In genomic region chr16:32202681-32203080, GRCm38 (mm10) we compare ENCODE assay signal across 8 mouse cellular contexts. TPM values are rescaled to one million over a fixed set of nuclear protein-coding genes. Genes with fewer than 3 reads are reported as not detected.
DNase-seq lines count a peak whose midpoint lies in the region; ATAC-seq lines count a peak whose summit lies in the region.

No protein-coding gene starts in this region.

- no peaks in the 10 kb centered on the region for H3K36me3 ChIP-seq in forebrain, embryonic 11.5 days (ENCODE audit: control insufficient read depth, insufficient read depth, low read length)
- H3K36me3 ChIP-seq in forebrain, embryonic 13.5 days (ENCODE audit: poor library complexity, severe bottlenecking), result no peaks in the 10 kb centered on the region
- H3K36me3 ChIP-seq in embryonic facial prominence, embryonic 14.5 days (ENCODE audit: control insufficient read depth, insufficient read depth, low read length), result no peaks in the 10 kb centered on the region
- H3K36me3 ChIP-seq in midbrain, embryonic 13.5 days, result no peaks in the 10 kb centered on the region

- no peak overlapping the region for H3K9ac ChIP-seq in forebrain, embryonic 11.5 days (ENCODE audit: low read length)
- no peak overlapping the region for H3K9ac ChIP-seq in forebrain, embryonic 13.5 days
- no peak overlapping the region for H3K9ac ChIP-seq in embryonic facial prominence, embryonic 14.5 days (ENCODE audit: low read depth, low read length)
- H3K9ac ChIP-seq in midbrain, embryonic 13.5 days (replicated peaks), result no peak overlapping the region

- no peaks in the 10 kb centered on the region for H3K9me3 ChIP-seq in forebrain, embryonic 11.5 days (ENCODE audit: control insufficient read depth, low read length)
- no peaks in the 10 kb centered on the region for H3K9me3 ChIP-seq in forebrain, embryonic 13.5 days (replicated peaks)
- H3K9me3 ChIP-seq in embryonic facial prominence, embryonic 14.5 days (ENCODE audit: control insufficient read depth, low read length), result no peaks in the 10 kb centered on the region
- no peaks in the 10 kb centered on the region for H3K9me3 ChIP-seq in midbrain, embryonic 13.5 days

- 84% methylated on average over 6 of the region's 6 CpGs for WGBS in forebrain, embryonic 11.5 days
- 84% methylated on average over 6 of the region's 6 CpGs for WGBS in forebrain, embryonic 13.5 days
- 79% methylated on average over 6 of the region's 6 CpGs for WGBS in embryonic facial prominence, embryonic 14.5 days
- WGBS in midbrain, embryonic 13.5 days, result 73% methylated on average over 6 of the region's 6 CpGs

- no peak overlapping the region for H3K27ac ChIP-seq in forebrain, embryonic 11.5 days (ENCODE audit: low read depth, low read length)
- H3K27ac ChIP-seq in forebrain, embryonic 13.5 days, result no peak overlapping the region
- H3K27ac ChIP-seq in embryonic facial prominence, embryonic 14.5 days (replicated peaks; ENCODE audit: low read depth, low read length), result no peak overlapping the region
- no peak overlapping the region for H3K27ac ChIP-seq in midbrain, embryonic 13.5 days

- H3K4me1 ChIP-seq in forebrain, embryonic 11.5 days (replicated peaks; ENCODE audit: control insufficient read depth, insufficient read depth, low read length), result no peaks in the 10 kb centered on the region; the same call in 1 of the 2 replicates
- H3K4me1 ChIP-seq in forebrain, embryonic 13.5 days, result peaks cover 5% of the 10 kb centered on the region; the same call in 1 of the 2 replicates
- H3K4me1 ChIP-seq in embryonic facial prominence, embryonic 14.5 days (ENCODE audit: control insufficient read depth, insufficient read depth, low read length), result peaks cover 7% of the 10 kb centered on the region; the same call in 1 of the 2 replicates
- peaks cover 8% of the 10 kb centered on the region for H3K4me1 ChIP-seq in midbrain, embryonic 13.5 days (replicated peaks)

- no peaks in the 10 kb centered on the region for H3K27me3 ChIP-seq in forebrain, embryonic 11.5 days (ENCODE audit: control insufficient read depth, insufficient read depth, low read length)
- H3K27me3 ChIP-seq in forebrain, embryonic 13.5 days, result no peaks in the 10 kb centered on the region
- no peaks in the 10 kb centered on the region for H3K27me3 ChIP-seq in embryonic facial prominence, embryonic 14.5 days (replicated peaks; ENCODE audit: control insufficient read depth, insufficient read depth, low read length)
- no peaks in the 10 kb centered on the region for H3K27me3 ChIP-seq in midbrain, embryonic 13.5 days

- ATAC-seq in forebrain, embryonic 11.5 days (replicated peaks; ENCODE audit: low FRiP score), result no peak
- no peak for ATAC-seq in forebrain, embryonic 13.5 days
- no peak for ATAC-seq in embryonic facial prominence, embryonic 14.5 days (ENCODE audit: low read depth)
- ATAC-seq in midbrain, embryonic 13.5 days, result no peak

- H3K4me2 ChIP-seq in forebrain, embryonic 11.5 days (ENCODE audit: low read depth, low read length, severe bottlenecking), result no peak overlapping the region
- no peak overlapping the region for H3K4me2 ChIP-seq in forebrain, embryonic 13.5 days
- H3K4me2 ChIP-seq in embryonic facial prominence, embryonic 14.5 days (ENCODE audit: low read depth, low read length), result no peak overlapping the region
- no peak overlapping the region for H3K4me2 ChIP-seq in midbrain, embryonic 13.5 days (replicated peaks)

- H3K4me3 ChIP-seq in forebrain, embryonic 11.5 days (ENCODE audit: low read depth, low read length), result no peak overlapping the region
- no peak overlapping the region for H3K4me3 ChIP-seq in forebrain, embryonic 13.5 days
- no peak overlapping the region for H3K4me3 ChIP-seq in embryonic facial prominence, embryonic 14.5 days (ENCODE audit: low read depth, low read length)
- H3K4me3 ChIP-seq in midbrain, embryonic 13.5 days (replicated peaks), result no peak overlapping the region

- DNase-seq in forebrain, embryonic 11.5 days (ENCODE audit: low spot score), result peak; percentile 57
- DNase-seq in ZHBTc4 (ENCODE audit: low read depth, low spot score), result peak; percentile 67
- peak; percentile 7 for DNase-seq in embryonic facial prominence, embryonic 14.5 days (ENCODE audit: low spot score)
- DNase-seq in kidney, postnatal 10 days, result peak; percentile 66
- DNase-seq in lung, adult 18-20 months, result peak; percentile 79 to 80
- peak; percentile 88 to 92 for DNase-seq in spleen, adult 18-20 months

RNA-seq across cellular contexts. Expression of gene Bex6, which starts 23.1 kb away (rescaled TPM):
- polyA plus RNA-seq in forebrain, embryonic 11.5 days (2014; fragmentation: Nextera tagmentation; extraction: Ambion mirVana), result 0.35 TPM in 1 of 2 replicates, not detected in the other
- polyA plus RNA-seq in forebrain, embryonic 13.5 days (2015; fragmentation: Nextera tagmentation; extraction: Ambion mirVana), result not detected in 2 replicates
- not detected in 2 replicates for polyA plus RNA-seq in embryonic facial prominence, embryonic 14.5 days (2014; fragmentation: Nextera tagmentation; extraction: Ambion mirVana)
- not detected in 2 replicates for polyA plus RNA-seq in midbrain, embryonic 13.5 days (2015; fragmentation: Nextera tagmentation; extraction: Ambion mirVana)

RNA-seq across cellular contexts. Expression of gene Nrros, which starts 37.3 kb away (rescaled TPM):
- 6.7 and 7.5 TPM in 2 replicates for polyA plus RNA-seq in forebrain, embryonic 11.5 days (2014; fragmentation: Nextera tagmentation; extraction: Ambion mirVana)
- 6.7 and 7.2 TPM in 2 replicates for polyA plus RNA-seq in forebrain, embryonic 13.5 days (2015; fragmentation: Nextera tagmentation; extraction: Ambion mirVana)
- polyA plus RNA-seq in embryonic facial prominence, embryonic 14.5 days (2014; fragmentation: Nextera tagmentation; extraction: Ambion mirVana), result 23.1 and 23.7 TPM in 2 replicates
- 5.9 and 7.1 TPM in 2 replicates for polyA plus RNA-seq in midbrain, embryonic 13.5 days (2015; fragmentation: Nextera tagmentation; extraction: Ambion mirVana)

RNA-seq across cellular contexts. Expression of gene Fbxo45, which starts 44.3 kb away (rescaled TPM):
- 28.0 and 31.1 TPM in 2 replicates for polyA plus RNA-seq in forebrain, embryonic 11.5 days (2014; fragmentation: Nextera tagmentation; extraction: Ambion mirVana)
- polyA plus RNA-seq in forebrain, embryonic 13.5 days (2015; fragmentation: Nextera tagmentation; extraction: Ambion mirVana), result 8.8 and 8.9 TPM in 2 replicates
- polyA plus RNA-seq in embryonic facial prominence, embryonic 14.5 days (2014; fragmentation: Nextera tagmentation; extraction: Ambion mirVana), result 13.4 and 14.0 TPM in 2 replicates
- polyA plus RNA-seq in midbrain, embryonic 13.5 days (2015; fragmentation: Nextera tagmentation; extraction: Ambion mirVana), result 8.3 and 8.4 TPM in 2 replicates

RNA-seq across cellular contexts. Expression of gene Wdr53, which starts 44.3 kb away (rescaled TPM):
- polyA plus RNA-seq in forebrain, embryonic 11.5 days (2014; fragmentation: Nextera tagmentation; extraction: Ambion mirVana), result 17.4 and 20.3 TPM in 2 replicates
- 15.4 and 18.3 TPM in 2 replicates for polyA plus RNA-seq in forebrain, embryonic 13.5 days (2015; fragmentation: Nextera tagmentation; extraction: Ambion mirVana)
- polyA plus RNA-seq in embryonic facial prominence, embryonic 14.5 days (2014; fragmentation: Nextera tagmentation; extraction: Ambion mirVana), result 17.3 and 20.0 TPM in 2 replicates
- 15.6 and 16.2 TPM in 2 replicates for polyA plus RNA-seq in midbrain, embryonic 13.5 days (2015; fragmentation: Nextera tagmentation; extraction: Ambion mirVana)

Comparison
In these comparisons a context has a peak if more than half of its experiments do, and no peak if none do; other contexts are left out.
1. DNase-seq: peak in every context shown above with its lines; median percentile 90 in spleen, adult 18-20 months; 80 in lung, adult 18-20 months; 67 in ZHBTc4; 66 in kidney, postnatal 10 days; 57 in forebrain, embryonic 11.5 days; 7 in embryonic facial prominence, embryonic 14.5 days.